Mouse (Mus musculus) bone marrow, adult 2 months (tissue): ENCODE measurements around the gene Cdkn2c.

Experiments used
- CTCF ChIP-seq: fragments of 200-500 bp; IDR thresholded peaks from 2 replicates; pipeline ENCODE4 v1.5.1; 2011; ENCODE audit warnings: low read length, control low read depth; ENCODE audit not compliant: control insufficient read depth, insufficient read depth
- POLR2A ChIP-seq: fragments of 200-500 bp; IDR thresholded peaks from 2 replicates; pipeline ENCODE4 v1.6.1; 2011; ENCODE audit warnings: low read depth, mild to moderate bottlenecking, control low read depth, low read length, borderline replicate concordance; ENCODE audit not compliant: control insufficient read depth

GRCm38 (mm10) chr4:109676218-109677215, 9.5 kb upstream of the Cdkn2c start, which contains the start of gene Faf1:
- peak; percentile 20; the same call in 1 of the 2 replicates for TF ChIP-seq CTCF
- TF ChIP-seq POLR2A, result peak; percentile 77; the same call in 1 of the 2 replicates
